Mouse (Mus musculus) adipocyte (in vitro differentiated cells): ENCODE results near the gene Serpina1c.
"Not testable (repeated sequence)": the region's sequence is repeated elsewhere in the genome, so short reads cannot be mapped to it uniquely, and the experiment has no call there.

Source experiments
- DNase-seq: peaks from one replicate; pipeline ENCODE4 v3.0.0-alpha.2; 2016; ENCODE audit warnings: low spot score

Gene Serpina1c

DNA sequence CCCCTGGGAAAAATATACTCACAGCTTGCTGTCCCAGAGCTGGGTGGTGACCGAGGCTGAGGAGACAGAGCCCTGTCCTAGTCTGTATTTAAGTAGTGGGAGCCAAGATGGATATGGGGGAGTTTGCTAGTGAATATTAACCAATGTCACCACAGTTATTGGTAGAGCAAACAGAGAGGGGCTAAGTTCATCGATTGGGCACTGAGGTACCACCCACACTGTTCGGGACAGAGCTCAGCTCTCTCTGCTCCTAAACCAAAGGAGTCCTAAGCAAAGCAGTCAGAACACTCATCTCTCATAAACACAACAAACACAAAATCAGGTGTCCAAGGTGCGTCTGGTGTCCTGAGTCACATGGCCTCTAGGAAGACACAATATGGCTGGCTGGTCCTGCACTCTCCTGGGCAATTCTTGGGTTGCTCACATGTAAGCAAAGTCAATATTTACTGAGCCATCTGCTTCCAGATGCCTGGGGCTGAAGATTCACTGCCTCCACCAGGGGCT lies at the start of gene Serpina1c:
Gene Serpina1c, minus strand, starts transcription at position 51 of the 504 bp plus-strand sequence.
- not testable (repeated sequence) for DNase-seq

DNA sequence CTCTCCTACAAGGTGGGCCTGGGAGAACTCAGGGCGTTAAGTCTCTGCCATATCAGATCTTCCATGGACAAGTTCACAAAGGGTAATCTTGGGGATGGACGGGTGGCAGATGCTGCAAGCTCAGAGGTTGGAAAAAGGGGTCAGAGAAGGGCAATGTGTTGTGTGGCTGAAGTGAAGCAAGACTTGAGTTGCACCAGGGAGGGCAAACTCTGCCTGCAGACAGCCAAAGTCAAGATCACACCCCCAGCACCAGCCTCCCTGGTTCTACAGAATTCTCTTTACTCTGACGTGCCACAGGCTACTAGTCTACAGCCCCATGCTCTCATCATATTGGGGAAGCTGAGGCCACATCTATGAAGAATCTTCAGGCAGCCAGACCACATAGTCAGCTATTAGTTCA lies 48.3 kb upstream of the Serpina1c start:
- not testable (repeated sequence) for DNase-seq

DNA sequence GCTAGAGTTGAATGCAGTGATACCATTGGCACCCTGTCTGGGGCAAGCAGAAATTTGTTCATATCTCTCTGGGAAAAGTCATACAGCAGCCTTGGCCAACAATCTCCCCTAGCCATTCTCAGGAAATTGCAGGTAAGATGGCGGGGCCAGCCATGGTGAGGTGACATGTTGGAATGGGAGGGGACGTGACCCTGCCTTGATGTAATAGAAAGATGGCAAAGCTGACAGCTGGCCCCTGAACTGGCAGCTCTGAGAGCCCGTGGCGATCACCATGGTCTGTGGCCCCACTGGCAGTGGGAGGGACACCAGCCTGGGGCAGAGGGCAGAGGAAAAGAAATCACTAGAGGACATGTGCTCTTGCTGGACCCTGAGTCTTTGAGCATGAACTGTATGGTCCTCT lies 41.6 kb upstream of the Serpina1c start:
- no peak for DNase-seq

DNA sequence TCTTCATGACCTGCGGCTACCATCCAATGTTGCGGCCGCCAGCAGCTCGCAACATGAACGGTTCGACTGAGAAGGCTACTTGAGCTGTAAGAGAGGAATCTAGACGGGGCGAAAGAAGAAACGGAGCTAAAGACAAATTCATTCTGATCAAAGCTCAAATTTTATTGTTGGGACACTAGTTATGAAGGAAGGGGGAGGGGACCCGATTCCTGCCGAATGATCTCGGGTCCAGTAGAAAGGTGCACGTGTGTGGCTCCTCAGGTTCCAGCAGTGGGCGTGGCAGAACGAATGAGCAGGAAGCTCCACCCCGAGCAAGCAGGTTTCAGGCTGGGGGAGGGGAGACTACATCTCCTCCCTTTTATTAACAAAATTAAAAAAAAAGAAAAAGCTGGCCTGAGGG lies 4.5 kb upstream of the Serpina1c start:
- DNase-seq, result not testable (repeated sequence)

DNA sequence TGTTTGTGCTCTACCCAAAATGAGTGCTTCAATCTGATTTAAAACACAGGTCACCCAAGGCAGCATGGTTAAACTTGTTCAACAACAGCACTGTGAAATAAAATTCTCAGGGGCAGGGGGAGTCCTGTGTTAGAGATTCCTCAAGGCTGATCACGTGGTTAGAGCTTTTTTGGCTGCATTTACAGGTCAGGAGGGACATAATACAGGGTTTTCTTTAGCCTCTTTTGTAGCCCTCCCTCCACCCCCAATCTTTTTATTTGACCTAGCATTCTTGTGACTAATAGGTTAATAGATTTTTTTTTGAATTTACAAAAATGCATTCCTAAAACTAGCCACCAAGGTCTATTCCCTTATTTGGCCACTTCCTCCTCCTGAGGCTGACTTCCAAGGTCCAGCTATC lies 3.1 kb upstream of the Serpina1c start:
- DNase-seq, result not testable (repeated sequence)

DNA sequence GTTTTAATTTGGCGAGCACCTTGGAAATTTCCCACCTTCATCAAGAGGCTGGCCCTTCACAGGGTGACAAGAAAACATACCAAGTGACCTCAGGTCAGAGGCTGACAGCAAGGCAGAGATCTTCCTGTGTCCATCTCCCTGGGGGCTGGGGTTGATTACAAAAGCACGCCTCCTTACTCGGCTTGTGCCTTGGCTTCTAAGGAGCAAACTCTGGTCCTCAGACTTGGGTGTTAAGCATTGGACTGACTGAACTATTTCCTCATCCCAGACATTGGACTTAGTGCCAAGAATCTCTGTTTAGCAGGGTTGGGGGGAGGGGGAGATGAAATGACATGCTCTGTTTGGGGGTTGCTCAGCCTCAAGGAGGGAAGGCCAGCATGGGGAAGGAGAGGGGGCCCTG lies 2.8 kb downstream of the Serpina1c start:
- not testable (repeated sequence) for DNase-seq

DNA sequence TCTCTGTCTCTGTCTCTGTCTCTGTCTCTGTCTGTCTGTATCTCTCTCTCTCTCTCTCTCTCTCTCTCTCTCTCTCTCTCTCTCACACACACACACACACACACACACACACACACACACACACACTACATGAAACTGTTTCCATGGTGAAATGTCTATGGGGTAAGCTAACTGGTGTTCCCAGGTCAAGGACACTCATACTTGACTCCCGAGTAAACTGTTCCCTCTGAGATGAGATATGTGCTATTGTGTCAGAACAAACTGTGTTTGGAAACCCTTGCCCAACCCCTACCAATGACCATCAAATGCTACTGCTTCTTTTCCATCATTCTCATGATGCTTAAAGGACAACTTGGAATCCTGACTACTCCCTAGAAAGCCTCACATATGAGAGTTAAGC lies 37.8 kb downstream of the Serpina1c start:
- not testable (repeated sequence) for DNase-seq

DNA sequence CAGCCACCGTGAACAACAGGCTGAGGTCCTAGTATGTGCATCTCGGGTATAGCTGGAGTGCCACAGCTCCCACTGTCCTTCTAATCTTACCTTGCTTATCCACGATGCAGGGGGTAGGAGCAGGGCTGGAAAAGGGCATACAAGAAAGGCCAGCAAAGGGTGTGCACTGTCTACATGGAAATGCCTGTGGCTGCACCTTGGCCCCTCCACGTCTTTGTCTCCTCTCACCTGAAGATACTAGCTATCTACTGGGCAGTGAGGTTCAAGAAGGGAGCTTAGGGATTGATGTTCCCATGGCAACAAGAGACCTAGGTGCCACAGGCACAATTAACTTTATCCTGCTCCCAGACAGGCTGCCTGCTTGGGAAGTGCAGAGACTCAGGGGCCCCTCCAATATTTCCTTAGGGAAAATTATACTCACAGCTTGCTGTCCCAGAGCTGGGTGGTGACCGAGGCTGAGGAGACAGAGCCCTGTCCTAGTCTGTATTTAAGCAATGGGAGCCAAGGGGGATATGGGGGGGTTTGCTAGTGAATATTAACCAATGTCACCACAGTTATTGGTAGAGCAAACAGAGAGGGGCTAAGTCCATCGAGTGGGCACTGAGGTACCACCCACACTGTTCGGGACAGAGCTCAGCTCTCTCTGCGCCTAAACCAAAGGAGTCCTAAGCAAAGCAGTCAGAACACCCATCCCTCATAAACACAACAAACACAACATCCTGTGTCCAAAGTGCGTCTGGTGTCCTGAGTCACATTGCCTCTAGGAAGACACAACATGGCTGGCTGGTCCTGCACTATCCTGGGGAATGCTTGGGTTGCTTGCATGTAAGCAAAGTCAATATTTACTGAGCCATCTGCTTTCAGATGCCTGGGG lies 41.3 kb downstream of the Serpina1c start, which contains the start of gene Serpina1a:
Gene Serpina1a, minus strand, starts transcription at position 462 of the 874 bp plus-strand sequence.
- not testable (repeated sequence) for DNase-seq

DNA sequence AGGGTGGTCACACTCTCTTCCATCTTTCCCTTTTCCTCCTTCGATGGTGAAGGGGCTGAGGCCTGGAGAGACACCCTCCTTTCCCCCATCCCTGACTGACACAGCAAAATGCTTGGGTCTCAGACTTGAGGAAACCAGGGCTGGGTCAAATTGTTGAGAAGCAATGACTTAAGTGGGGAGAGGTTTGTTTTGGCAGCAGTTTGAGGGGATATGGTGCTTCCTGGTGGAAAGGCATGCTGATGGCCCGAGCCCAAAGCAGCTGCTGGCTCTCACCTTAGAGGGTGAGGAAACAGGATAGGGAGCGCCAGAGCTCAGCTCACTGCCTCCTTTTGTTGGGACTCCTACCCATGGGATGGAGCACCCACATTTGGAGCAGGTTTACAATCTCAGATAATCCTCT lies 43.7 kb downstream of the Serpina1c start:
- DNase-seq, result no peak

DNA sequence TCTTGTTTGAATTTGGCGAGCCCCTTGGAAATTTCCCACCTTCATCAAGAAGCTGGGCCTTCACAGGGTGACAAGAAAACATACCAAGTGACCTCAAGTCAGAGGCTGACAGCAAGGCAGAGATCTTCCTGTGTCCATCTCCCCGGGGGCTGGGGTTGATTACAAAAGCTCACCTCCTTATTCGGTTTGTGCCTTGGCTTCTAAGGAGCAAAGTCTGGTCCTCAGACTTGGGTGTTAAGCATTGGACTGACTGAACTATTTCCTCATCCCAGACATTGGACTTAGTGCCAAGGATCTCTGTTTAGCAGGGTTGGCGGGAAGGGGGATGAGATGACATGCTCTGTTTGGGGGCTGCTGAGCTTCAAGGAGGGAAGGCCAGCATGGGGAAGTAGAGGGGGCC lies 44.1 kb downstream of the Serpina1c start:
- DNase-seq, result not testable (repeated sequence)

DNA sequence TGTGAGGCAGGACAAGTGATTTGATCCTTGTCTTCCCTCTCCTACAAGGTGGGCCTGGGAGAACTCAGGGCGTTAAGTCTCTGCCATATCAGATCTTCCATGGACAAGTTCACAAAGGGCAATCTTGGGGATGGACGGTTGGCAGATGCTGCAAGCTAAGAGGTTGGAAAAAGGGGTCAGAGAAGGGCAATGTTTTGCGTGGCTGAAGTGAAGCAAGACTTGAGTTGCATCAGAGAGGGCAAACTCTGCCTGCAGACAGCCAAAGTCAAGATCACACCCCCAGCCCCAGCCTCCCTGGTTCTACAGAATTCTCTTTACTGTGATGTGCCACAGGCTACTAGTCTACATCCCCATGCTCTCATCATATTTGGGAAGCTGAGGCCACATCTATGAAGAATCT lies 45.1 kb downstream of the Serpina1c start:
- DNase-seq, result not testable (repeated sequence)

DNA sequence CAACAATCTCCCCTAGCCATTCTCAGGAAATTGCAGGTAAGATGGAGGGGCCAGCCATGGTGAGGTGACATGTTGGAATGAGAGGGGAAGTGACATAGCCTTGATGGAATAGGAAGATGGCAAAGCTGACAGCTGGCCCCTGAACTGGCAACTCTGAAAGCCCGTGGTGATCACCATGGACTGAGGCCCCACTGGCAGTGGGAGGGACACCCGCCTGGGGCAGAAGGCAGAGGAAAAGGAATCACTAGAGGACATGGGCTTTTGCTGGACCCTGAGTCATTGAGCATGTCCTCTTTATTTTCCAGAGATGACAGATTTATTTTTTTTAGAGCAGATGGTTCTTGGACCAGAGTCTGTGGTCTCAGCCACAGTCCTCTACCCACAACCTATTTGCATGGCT lies 51.7 kb downstream of the Serpina1c start:
- not testable (repeated sequence) for DNase-seq
